Mouse (Mus musculus) hindbrain, embryonic 10.5 days (tissue): ENCODE measurements at regions not wholly inside any gene's neighbourhood (a gene's known extent, or its start where the extent isn't known, plus 50 kb on each side); places are given as distances from the start of the nearest gene placed in this dataset.

Experiments used
- DNase-seq: peaks from one replicate; pipeline ENCODE4 v3.0.0-alpha.2; 2017; ENCODE audit warnings: low spot score
- H3K27ac ChIP-seq: fragments of 300-500 bp; sonication (generic); 2 replicates; pipeline ENCODE4 v1.5.1; 2016; ENCODE audit warnings: mild to moderate bottlenecking, moderate library complexity
- H3K27me3 ChIP-seq: fragments of 300-500 bp; sonication (generic); 2 replicates; pipeline ENCODE4 v1.6.1; 2016; ENCODE audit warnings: mild to moderate bottlenecking; ENCODE audit not compliant: poor library complexity, insufficient read depth, severe bottlenecking
- H3K36me3 ChIP-seq: fragments of 300-500 bp; sonication (generic); 2 replicates; pipeline ENCODE4 v1.6.1; 2016; ENCODE audit warnings: mild to moderate bottlenecking, moderate library complexity
- H3K4me1 ChIP-seq: fragments of 300-500 bp; sonication (generic); replicated peaks from 2 replicates; pipeline ENCODE4 v1.6.1; 2016; ENCODE audit warnings: mild to moderate bottlenecking
- H3K4me3 ChIP-seq: fragments of 300-500 bp; sonication (generic); 2 replicates; pipeline ENCODE4 v1.5.1; 2016; ENCODE audit warnings: mild to moderate bottlenecking, moderate library complexity
- H3K9me3 ChIP-seq: fragments of 300-500 bp; sonication (generic); 2 replicates; pipeline ENCODE4 v1.6.1; 2016; ENCODE audit warnings: mild to moderate bottlenecking, moderate library complexity
- WGBS: fragments of 180-500 bp; shearing (Covaris S2); methylation state at CpG from one replicate; pipeline ENCODE4 v1.1.7; 2016; 5-methylcytosine and 5-hydroxymethylcytosine counted together

DNA sequence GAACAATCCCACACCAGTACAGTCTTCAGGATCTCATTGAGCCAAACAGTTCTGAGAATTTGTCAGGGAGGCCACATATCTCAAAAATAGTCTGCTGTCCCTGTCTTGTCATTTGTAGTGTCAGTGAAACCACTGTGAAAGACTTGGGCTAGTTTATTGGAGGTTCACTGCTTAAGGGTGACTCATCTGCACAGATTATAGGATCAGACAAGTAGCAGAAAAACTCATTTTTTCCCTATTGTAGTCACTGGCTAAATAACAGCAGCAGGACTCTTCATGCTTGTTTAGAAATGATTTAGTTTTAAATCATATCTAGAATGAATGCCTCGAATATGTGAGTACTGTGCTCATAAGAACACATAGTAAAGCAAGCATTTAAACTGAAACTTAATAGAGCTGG lies 475.2 kb upstream of the Marcks start:
- Histone ChIP-seq H3K36me3 (no peaks in the 10 kb centered on the region), H3K27ac (no peak overlapping the region), H3K4me3 (no peak overlapping the region), H3K4me1 (peaks cover 17% of the 10 kb centered on the region), H3K9me3 (no peaks in the 10 kb centered on the region), H3K27me3 (no peaks in the 10 kb centered on the region)
- WGBS: 78% methylated on average over 1 of the region's 1 CpGs
- DNase-seq: no peak

DNA sequence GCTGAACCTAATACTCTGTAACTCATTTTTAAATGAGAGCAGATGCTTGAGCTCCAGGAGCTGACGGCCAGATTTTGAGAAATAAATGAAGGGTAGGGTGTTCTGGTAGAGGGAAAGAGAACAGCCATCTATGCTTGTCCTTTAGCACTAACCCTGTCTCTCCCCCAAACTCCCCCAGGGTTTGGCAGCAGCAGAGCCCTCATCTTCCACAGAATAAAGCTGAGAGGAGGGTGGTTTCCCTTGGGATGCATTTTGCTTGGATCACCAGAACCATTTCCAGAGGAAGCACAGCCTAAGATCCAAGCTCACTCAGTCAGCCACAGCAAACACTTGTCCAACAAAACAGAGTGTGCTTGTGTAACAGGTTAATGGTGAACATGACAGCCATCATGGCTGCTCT lies 464.8 kb upstream of the Marcks start:
- WGBS: 63% methylated on average over 1 of the region's 1 CpGs
- Histone ChIP-seq H3K4me1 (no peaks in the 10 kb centered on the region), H3K27ac (no peak overlapping the region), H3K36me3 (no peaks in the 10 kb centered on the region), H3K9me3 (no peaks in the 10 kb centered on the region), H3K4me3 (no peak overlapping the region), H3K27me3 (no peaks in the 10 kb centered on the region)
- no peak for DNase-seq

DNA sequence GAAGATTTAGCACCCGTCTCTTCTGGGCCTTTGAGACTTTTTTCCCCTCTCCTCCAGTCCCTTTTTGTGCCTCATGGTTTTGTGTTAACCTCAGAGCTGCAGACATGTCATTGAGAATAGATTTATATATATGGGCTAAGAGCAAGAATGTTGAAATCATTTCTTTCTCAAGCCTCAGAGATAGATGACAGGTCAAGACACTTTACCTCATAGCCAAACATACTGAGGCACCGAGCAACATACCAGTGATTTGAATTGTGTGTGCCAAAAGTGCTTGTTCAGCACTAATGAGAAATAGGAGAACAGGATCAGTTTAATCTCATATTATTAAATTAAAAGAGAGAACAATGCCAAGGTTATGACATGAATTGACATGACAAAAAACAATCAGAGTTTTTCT lies 464.2 kb upstream of the Marcks start:
- no peaks in the 10 kb centered on the region for H3K27me3 ChIP-seq
- no peak overlapping the region for H3K27ac ChIP-seq
- H3K4me3 ChIP-seq: no peak overlapping the region
- no peaks in the 10 kb centered on the region for H3K9me3 ChIP-seq
- no peak for DNase-seq
- no peaks in the 10 kb centered on the region for H3K36me3 ChIP-seq
- no peaks in the 10 kb centered on the region for H3K4me1 ChIP-seq
- 83% methylated on average over 2 of the region's 2 CpGs for WGBS

DNA sequence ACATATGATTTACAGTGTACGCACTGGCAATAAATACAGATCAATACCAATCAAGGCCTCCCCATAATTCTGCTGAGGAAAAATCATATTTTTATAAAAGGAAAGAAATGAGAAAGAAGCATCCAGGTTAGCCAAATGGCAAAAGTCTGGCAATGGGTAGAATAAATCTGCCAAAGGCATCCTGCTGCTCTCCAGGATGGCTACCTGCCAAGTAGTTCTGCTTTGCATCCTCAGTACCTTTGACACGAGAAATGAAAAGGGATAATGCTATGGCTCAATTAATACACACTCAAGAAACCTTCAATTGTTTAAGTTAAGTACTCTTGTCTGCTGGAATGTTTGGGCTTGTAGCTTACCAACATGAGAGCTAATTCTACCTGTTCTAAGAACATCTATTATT lies 451.2 kb upstream of the Marcks start:
- Histone ChIP-seq H3K27me3 (no peaks in the 10 kb centered on the region), H3K36me3 (no peaks in the 10 kb centered on the region), H3K27ac (no peak overlapping the region), H3K9me3 (no peaks in the 10 kb centered on the region), H3K4me3 (no peak overlapping the region), H3K4me1 (no peaks in the 10 kb centered on the region)
- WGBS: 88% methylated on average over 2 of the region's 2 CpGs
- no peak for DNase-seq

DNA sequence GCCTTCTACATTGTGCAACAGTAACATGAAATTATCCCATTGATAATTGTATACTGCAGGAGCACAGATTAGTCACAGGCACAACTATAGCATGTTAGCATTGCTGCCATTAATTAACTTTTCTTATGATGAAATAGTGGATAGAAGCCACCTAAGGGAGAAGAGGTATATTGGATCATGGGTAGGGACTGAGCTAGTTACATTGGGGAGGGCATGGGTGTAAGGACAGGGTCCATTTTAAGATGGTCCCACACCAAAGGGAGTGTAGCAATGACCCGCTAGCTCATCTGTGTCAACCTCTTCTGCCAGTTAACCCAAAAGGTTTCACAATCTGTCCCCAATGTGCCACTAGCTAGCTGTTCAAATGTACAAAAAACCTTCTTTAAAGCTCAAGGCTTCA lies 450.3 kb upstream of the Marcks start:
- Histone ChIP-seq H3K27ac (no peak overlapping the region), H3K36me3 (no peaks in the 10 kb centered on the region), H3K4me1 (no peaks in the 10 kb centered on the region), H3K27me3 (no peaks in the 10 kb centered on the region), H3K9me3 (no peaks in the 10 kb centered on the region), H3K4me3 (no peak overlapping the region)
- no peak for DNase-seq
- WGBS: 94% methylated on average over 1 of the region's 1 CpGs

DNA sequence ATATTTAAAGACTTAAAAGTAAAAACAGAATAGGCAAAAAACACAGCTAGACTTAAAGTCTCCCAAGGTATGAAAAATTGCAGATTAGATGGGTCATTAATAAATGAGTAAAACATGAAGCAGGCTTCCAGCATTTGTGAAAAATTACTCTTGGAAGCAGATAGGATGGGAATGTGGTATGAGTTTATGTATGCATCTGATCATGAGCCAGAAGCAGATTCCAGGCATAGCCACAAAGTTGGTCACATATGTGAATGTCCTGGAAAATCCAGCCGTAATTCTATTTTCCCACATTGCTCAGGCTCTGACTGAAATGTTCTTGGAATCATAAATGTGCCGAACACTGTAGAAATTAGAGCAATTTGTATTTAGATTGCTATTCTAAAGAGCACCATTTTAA lies 432.5 kb upstream of the Marcks start:
- no peaks in the 10 kb centered on the region for H3K9me3 ChIP-seq
- DNase-seq: no peak
- no peaks in the 10 kb centered on the region for H3K36me3 ChIP-seq
- no peaks in the 10 kb centered on the region for H3K27me3 ChIP-seq
- no peaks in the 10 kb centered on the region for H3K4me1 ChIP-seq
- no peak overlapping the region for H3K27ac ChIP-seq
- WGBS: 89% methylated on average over 2 of the region's 2 CpGs
- no peak overlapping the region for H3K4me3 ChIP-seq

DNA sequence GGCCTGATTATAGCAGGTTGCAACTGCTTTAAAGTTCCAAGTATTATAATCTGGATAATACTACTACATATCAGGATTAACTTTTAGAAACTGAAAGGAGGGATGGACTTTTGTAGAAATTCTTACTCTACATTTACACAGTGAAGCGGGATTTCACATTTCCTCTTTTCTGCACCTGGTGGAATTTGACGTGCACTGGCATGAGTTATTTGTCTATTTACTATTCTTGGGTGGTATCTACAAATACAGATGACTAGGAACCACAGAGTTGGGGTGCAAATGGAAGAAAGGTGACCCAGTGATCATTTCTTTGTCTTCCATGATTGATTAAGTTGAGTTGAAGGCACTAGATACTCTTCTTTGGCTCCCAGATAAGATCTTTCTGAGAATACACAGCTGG lies 423.0 kb upstream of the Marcks start:
- DNase-seq: no peak
- H3K9me3 ChIP-seq: no peaks in the 10 kb centered on the region
- H3K27me3 ChIP-seq: no peaks in the 10 kb centered on the region
- no peaks in the 10 kb centered on the region; the same call in 1 of the 2 replicates for H3K4me1 ChIP-seq
- no peak overlapping the region for H3K27ac ChIP-seq
- WGBS: 94% methylated on average over 2 of the region's 2 CpGs
- H3K36me3 ChIP-seq: no peaks in the 10 kb centered on the region
- H3K4me3 ChIP-seq: no peak overlapping the region

DNA sequence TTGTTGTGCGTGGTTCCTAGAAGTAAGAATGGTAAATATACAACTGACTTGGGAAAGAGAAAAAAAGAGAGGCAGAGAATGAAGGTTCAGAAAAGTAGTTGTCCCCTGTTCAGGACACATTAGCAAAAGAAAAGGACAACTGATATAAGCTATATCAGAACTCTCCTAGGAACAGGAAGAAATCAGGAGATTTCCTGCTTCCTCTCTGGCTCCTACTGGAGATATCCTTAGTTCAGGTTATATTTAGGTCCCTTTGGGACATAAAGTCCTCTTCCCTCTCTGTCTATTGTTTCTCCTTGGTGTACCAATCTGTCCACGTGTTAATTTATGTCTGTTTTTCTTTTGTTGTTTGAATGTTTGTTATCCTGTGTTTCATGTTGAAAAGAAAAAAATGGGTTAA lies 410.7 kb upstream of the Marcks start:
- no peak overlapping the region for H3K27ac ChIP-seq

DNA sequence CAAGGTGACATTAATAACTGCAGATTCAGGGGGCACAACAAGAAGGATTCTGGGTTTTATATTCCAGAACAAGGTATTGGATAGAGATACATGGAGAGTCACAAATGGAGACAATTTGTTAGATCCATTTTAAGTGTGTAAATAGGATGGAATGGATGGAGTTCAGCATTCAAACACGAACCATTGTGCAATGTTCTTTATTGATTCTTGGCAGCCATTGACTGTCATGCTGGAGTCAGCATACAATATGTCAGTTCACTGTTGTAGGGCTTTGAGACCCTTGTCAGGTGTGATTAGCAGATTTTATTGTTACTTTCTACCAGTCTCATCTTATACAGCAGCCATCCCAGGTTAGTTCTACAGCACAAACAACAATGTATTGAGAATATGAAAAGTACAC lies 402.0 kb upstream of the Marcks start:
- no peaks in the 10 kb centered on the region for H3K9me3 ChIP-seq
- DNase-seq: no peak
- no peaks in the 10 kb centered on the region for H3K36me3 ChIP-seq
- no peak overlapping the region for H3K4me3 ChIP-seq
- no peak overlapping the region for H3K27ac ChIP-seq
- 81% methylated on average over 1 of the region's 1 CpGs for WGBS
- no peaks in the 10 kb centered on the region for H3K4me1 ChIP-seq
- H3K27me3 ChIP-seq: no peaks in the 10 kb centered on the region

More for the DNA sequence above, 410.7 kb upstream of the Marcks start:
- no peaks in the 10 kb centered on the region for H3K27me3 ChIP-seq
- no peak for DNase-seq
- H3K4me1 ChIP-seq: no peaks in the 10 kb centered on the region
- H3K4me3 ChIP-seq: no peak overlapping the region
- no peaks in the 10 kb centered on the region for H3K36me3 ChIP-seq
- WGBS: 89% methylated on average over 2 of the region's 2 CpGs
- H3K9me3 ChIP-seq: 0 out of 2 replicates have a peak, but pooled peaks cover 7% of the 10 kb centered on the region

DNA sequence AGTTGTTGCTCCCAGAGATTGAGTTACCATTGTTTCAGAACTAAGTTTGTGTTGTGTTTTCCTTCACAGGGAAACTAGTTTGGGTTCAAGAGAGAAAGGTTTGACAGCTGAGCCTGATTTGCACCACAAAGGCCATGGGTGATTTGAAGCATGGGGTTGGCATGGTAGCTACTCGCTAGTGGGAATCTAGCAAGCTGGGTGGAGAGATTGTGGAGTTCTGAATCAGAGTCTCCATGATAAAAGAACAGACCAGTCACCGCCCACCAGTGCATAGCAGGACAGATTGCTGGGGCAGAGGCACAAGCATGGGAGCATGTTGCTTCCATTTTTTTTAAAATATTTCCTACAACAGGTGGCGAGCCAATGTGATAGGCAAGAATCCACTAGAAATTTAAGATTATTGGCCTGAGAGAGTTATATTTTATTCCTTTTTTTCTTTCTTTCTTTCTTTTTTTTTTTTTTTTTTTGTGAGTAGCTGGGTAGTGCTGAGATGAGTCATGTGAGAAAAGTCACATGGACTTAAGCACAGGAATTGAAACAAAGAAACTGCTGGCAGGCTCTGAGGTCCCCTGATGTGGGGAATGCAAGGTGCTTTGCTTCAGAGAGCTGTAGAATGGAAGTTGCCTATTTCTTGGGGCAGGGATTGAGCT lies 367.4 kb upstream of the Marcks start:
- H3K27ac ChIP-seq: no peak overlapping the region
- 65% methylated on average over 3 of the region's 3 CpGs for WGBS
- no peak overlapping the region for H3K4me3 ChIP-seq
- H3K27me3 ChIP-seq: no peaks in the 10 kb centered on the region
- peaks cover 3% of the 10 kb centered on the region for H3K4me1 ChIP-seq
- DNase-seq: peak; percentile 5
- H3K36me3 ChIP-seq: no peaks in the 10 kb centered on the region
- peaks cover 6% of the 10 kb centered on the region; the same call in 1 of the 2 replicates for H3K9me3 ChIP-seq

DNA sequence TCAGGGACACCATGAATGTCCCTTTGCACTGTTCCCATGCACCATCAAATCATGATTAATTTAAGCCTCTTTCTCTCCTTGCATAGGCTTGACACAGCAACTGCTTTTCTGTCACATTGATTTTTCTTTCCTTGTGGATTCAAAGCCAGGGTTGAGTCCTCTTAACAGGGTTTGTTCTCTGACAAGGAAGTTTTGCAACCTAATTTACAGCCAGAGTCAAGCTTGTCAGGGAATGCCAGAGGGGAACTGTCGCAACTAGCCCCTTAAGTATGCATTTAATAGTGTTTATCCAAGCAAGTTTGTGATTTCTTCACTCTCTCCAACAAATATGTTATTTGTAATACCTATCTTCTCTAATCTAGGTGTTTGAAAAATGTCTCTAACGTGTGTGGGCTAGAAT lies 365.7 kb upstream of the Marcks start:
- Histone ChIP-seq H3K27ac (no peak overlapping the region), H3K36me3 (no peaks in the 10 kb centered on the region), H3K4me1 (peaks cover 3% of the 10 kb centered on the region), H3K9me3 (peaks cover 6% of the 10 kb centered on the region; the same call in 1 of the 2 replicates), H3K4me3 (no peak overlapping the region), H3K27me3 (no peaks in the 10 kb centered on the region)
- 81% methylated on average over 2 of the region's 2 CpGs for WGBS
- DNase-seq: no peak

DNA sequence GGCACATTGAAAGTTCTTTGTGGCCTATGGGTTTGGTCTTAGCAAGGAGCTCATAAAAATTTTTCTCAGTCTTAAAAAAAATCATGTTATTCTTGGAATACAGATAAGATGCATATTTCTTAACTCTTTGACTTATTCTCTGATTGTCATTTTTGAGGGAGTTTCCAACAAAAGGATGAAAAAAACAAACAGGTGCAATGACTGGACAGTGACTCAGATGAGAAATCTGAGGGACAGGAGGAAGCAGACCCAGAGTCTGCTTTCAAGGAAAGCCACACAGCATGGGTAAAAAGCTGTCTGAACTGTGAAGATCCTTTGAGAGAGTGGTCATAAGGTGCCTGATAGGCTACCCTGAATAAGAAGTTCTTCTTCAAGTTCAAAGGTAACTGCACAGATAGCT lies 363.8 kb upstream of the Marcks start:
- peaks cover 6% of the 10 kb centered on the region; the same call in 1 of the 2 replicates for H3K9me3 ChIP-seq
- no peak overlapping the region for H3K4me3 ChIP-seq
- H3K27ac ChIP-seq: no peak overlapping the region
- no peak for DNase-seq
- peaks cover 3% of the 10 kb centered on the region for H3K4me1 ChIP-seq
- no peaks in the 10 kb centered on the region for H3K27me3 ChIP-seq
- no peaks in the 10 kb centered on the region for H3K36me3 ChIP-seq

DNA sequence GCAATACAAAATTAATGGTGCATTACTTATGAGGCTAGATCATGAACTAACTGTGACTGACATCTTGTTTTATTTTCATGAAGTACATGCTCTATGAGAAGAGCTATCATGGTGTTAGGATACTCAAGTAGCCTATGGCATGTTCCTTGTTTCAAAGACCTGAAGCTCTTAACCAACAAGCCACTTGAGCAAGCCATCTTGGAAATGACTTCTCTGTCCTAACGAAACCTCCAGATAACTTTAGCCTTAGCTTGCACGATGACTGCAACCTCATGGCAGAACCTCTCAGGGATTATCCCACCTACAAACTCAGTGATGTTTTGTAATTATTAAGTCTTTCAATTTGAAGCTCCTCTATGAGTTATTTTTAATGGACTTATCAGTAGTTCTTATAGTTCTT lies 362.3 kb upstream of the Marcks start:
- WGBS: 90% methylated on average over 2 of the region's 2 CpGs
- no peak for DNase-seq

DNA sequence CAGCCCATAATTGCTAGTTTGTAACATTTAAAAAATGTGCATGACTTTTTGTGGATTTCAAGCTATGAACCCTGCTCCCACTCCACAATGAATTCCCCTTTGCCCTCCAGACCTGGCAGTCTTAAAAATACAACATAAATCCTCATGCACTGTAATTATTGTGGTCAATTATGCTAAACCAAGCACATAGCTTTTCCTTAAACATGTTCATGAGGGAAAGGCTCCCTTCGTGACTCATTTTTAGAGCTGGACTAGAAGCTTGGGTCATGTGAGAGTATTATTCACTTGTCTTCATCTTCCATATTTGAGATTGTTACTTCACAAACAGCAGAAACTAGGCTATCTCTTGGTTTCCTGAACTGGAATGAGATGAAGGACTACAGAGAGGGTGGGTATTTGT lies 356.7 kb upstream of the Marcks start:
- peaks cover 6% of the 10 kb centered on the region; the same call in 1 of the 2 replicates for H3K4me1 ChIP-seq
- no peaks in the 10 kb centered on the region for H3K9me3 ChIP-seq
- no peaks in the 10 kb centered on the region for H3K27me3 ChIP-seq
- no peak for DNase-seq
- 92% methylated on average over 1 of the region's 1 CpGs for WGBS
- H3K27ac ChIP-seq: no peak overlapping the region
- H3K4me3 ChIP-seq: no peak overlapping the region
- no peaks in the 10 kb centered on the region for H3K36me3 ChIP-seq

More for the DNA sequence above, 362.3 kb upstream of the Marcks start:
- peaks cover 2% of the 10 kb centered on the region for H3K4me1 ChIP-seq
- no peak overlapping the region for H3K27ac ChIP-seq
- H3K4me3 ChIP-seq: no peak overlapping the region
- H3K36me3 ChIP-seq: no peaks in the 10 kb centered on the region
- H3K9me3 ChIP-seq: no peaks in the 10 kb centered on the region
- H3K27me3 ChIP-seq: no peaks in the 10 kb centered on the region
